Mouse (Mus musculus) cerebellum, postnatal 14 days (tissue): Measurements from ENCODE around the gene Spaca1.
"Not testable (repeated sequence)": the region's sequence is repeated elsewhere in the genome, so short reads cannot be mapped to it uniquely, and the experiment has no call there.

ENCODE experiments used
- DNase-seq, 2 experiments: peaks; one replicate each; pipeline ENCODE4 v3.0.0; 2021; ENCODE audit warnings: mixed read lengths in 2 of 2

Spaca1 gene

DNA sequence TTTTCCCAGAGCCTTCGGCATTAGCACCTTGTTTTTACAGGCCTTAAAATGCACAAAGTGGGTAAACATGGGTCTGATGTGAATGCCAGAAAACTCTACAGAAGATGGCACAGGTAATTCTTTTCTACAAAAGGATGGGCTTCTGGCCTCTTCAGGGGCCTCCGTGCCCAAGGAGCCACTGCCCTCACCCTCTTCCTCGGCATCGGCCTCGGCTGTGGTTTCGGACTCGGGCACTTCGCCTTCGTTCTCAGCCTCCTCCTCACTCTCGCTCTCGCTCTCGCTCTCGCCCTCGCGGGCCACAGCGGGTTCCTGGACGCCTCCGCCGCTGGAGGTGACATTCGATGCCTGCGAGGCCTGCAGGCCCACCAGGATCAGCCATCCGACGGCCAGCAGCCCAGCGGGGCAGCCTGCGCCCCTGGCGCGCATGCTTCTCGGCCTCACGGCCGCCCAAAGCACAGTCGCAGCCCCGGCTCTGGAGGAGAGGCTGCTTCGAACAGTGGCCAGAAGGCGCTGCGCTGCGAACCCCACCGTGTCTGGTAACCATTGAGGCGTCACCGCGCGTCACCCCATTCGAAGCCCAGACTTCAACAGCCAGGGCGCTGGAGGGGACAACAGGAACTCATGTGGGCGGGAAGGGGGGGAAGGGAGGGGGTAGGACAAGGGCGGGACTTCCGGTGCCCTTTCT, at the start of gene Spaca1:
TSS of gene Spaca1 (minus strand) at position 621 of the 685 bp plus-strand sequence.
- DNase-seq = peak; percentile 28 to 42

DNA sequence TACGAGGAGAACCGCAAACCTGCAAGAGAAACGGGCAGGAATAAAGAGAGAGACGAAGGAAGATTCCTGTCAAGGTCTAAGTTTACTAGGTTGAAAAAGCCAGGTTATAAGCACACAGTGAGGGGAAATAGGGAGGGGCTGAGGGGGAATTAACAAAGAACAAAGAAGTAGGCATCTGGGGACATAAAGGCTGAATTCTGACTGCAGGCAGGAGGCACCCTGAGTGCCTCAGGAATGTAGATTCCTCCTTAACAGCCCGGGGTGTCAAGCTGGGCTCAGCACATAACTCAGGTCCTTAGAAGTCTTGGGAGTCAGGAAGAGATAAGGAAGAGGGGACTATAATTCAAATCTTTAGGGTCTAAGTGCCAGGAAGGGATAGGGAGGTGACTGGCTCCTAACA, 37.3 kb upstream of the Spaca1 start:
- not testable (repeated sequence) for DNase-seq

DNA sequence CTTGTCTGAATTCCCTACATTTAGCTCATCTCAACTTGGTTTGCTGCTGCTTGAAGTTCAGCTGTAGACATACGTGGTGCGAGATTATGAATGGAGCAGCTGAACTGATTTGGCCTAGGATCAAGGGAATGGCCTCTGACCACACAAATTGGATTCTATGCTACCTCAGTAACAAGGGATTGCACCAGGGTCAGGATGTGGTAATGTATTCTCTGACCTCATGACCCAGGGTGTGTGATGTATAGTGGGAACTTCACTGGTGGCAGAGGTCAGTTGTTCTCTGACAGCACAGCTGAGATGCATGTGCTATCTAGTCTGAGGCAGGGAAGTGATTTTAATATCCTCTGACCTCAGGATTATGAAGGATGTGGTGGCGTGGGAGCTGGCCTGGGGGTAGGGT, 31.1 kb upstream of the Spaca1 start:
- DNase-seq = no peak

DNA sequence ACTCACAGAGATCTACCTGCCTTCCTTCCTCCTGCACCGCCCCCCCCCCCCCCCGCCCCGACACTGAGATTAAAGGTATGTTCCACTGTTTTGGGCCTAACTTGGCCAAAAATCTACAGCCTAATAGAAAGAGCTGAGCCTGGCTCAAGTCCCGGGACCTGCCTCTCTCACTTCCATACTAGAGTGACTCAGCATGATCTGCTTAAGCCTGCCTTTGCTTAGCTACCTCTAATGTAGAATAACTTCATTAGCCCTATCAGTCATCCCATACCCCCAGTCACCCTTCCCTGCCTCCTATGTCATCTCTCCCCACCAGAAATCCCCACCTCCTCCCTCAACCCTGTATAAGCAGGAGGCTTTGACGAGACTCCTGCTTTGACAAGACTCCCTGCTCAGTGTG, 19.0 kb upstream of the Spaca1 start:
- no peak for DNase-seq

DNA sequence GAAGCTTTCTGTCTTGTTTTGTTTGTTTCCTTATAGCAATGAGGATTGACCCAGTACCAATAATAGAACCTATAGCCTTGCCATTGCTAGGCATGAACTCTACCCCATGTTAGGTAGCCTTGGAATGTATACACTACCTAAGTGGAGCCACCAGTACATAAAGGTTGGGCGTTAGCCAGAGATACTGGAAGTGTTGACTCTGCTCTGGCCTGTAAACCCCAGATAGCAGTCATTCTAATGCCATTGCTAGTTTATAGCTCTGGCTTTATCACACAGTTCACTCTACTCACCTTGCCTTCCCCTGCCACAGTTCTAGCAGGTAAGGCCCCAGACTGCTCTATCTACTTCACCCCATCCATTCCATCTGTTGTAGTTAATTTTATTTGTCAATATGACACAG, 8.3 kb upstream of the Spaca1 start:
- DNase-seq = no peak

DNA sequence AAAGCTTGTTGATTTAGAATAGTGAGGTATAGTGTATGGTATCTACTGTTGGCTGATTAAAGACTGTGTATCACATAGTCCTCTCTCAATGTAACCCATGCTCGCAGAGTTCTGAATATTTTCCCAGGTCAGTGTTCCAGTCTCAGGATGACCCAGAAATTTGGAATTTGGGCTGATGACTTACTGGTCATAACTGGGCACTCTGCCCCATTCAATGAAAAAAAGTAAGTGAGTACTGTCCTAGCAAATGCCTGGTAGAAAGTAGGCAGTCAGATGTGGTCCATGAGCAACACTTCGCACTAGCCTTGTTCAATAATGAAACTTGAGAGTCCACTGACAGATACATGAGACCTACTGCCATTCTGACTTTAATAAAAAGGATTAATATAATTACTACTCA, 23.2 kb downstream of the Spaca1 start:
- DNase-seq = no peak

DNA sequence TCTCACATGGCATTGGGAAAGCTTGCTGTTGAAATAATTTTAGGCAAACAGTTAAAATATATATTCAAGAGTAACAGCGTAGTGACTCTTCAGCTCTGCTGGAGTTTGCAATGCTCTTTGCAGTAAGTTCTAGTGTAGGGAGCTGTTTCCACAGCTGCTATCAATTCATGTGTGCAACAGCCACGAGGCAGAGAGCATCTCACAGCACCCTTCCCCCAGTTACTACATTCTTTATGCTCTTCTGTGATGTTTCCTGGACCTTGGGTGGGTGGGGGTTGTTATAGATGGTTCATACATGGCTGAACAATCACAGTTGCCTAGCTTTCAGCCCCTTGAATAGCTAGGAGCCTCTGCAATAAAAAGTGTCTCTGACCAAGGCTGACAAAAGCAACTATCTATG, 28.5 kb downstream of the Spaca1 start:
- no peak for DNase-seq

DNA sequence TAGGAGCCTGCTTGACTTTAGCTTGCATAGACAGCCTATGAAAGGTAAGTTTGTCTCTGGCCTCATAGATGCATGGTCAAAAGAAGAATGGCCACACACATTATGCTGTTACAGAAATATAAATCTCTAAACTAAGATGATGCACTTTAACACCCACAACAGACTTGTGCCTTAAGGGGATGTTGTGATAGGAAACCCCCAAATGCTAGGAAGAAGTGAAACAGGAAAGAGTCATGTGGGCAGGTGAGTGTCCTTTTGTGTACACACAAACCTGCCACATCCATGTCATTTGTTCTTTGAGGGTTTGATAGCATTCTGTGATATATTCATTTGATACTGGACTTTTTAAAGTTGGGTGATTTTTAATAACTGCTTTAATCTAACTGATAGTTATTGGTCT, 53.6 kb downstream of the Spaca1 start:
- no peak for DNase-seq

DNA sequence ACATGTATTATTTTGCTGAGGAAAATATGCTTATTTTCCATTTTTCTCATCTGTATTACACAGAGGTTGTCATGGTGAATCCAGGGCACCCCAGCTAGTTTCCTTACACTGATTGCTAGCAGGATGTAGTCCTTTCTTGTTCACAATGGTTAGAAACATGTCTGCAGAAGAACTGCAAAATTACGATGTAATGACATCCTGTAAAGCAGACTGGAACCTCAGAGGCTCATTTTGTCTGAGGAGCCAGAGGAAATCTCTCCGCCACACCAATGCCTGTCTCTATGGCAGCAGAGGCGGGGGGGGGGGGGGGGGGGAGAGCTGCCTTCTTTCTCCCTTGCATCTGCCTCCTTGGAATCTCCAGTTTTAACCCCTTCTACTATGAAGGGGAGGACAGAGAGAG, 57.3 kb downstream of the Spaca1 start:
- DNase-seq = no peak

DNA sequence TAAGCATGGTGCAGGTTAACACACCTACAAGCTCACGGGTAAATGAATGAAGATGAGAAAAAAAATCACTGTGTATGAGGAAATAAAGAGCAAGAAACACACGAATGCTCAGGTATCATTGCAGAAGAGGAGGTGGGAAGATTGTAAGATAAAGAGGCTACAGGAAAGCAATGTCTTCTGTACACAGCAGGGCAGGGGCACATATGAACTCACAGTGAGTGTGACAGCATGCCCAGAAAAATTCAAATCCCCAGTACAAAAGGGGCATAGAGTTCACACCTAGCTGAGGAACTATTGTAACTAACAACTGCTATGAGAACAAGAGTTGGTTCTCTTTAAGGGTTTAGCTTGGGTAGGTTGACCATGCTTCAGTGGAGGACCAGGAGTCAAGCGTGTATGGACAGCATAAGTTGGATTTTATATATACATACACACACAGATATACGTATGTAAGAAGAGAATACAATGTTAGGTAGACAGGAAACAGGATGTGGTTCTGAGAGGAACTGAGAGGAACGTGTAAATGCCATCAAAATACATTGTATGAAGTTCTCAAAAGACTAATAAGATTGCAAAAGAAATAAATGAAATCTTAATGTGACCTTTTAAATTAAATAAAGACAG, 61.4 kb downstream of the Spaca1 start:
- DNase-seq = no peak
